Mouse (Mus musculus) CH12.LX (cell line): Measurements from ENCODE around the gene Thap8. TPM values are rescaled to one million over a fixed set of nuclear protein-coding genes. Genes with fewer than 3 reads are reported as not detected.
A peak's percentile ranks its signal among the peaks of the same experiment; 100 is the strongest.

Source experiments
- DNase-seq: peaks from one replicate; pipeline ENCODE4 v3.0.0-alpha.2; 2013; ENCODE audit errors: extremely low read depth
- H3K27ac ChIP-seq: 2 replicates; pipeline ENCODE4 v1.5.1; 2012; ENCODE audit warnings: low read depth, mild to moderate bottlenecking, control low read depth, moderate library complexity; ENCODE audit not compliant: insufficient read depth
- H3K27me3 ChIP-seq: replicated peaks from 2 replicates; pipeline ENCODE3; 2012; ENCODE audit warnings: inconsistent platforms
- H3K36me3 ChIP-seq, 2 experiments: replicated peaks in 1 of 2; 2 replicates each; pipeline versions ENCODE3 to v1.6.1; 2012; ENCODE audit warnings: inconsistent platforms in 1 of 2, low read length in 1 of 2, mild to moderate bottlenecking in 1 of 2, mixed read lengths in 1 of 2, moderate library complexity in 1 of 2; ENCODE audit not compliant: control insufficient read depth in 1 of 2, insufficient read depth in 1 of 2
- H3K4me1 ChIP-seq, 2 experiments: 2 replicates each; pipeline ENCODE4 v1.6.1; 2012; ENCODE audit warnings: inconsistent platforms in 1 of 2, moderate library complexity in 1 of 2; ENCODE audit not compliant: insufficient read depth in 2 of 2, control insufficient read depth in 1 of 2
- H3K4me2 ChIP-seq: 2 replicates; pipeline ENCODE4 v1.6.1; 2012; ENCODE audit warnings: low read depth, mild to moderate bottlenecking, control low read depth; ENCODE audit not compliant: poor library complexity, insufficient read depth, severe bottlenecking
- H3K4me3 ChIP-seq, 3 experiments: fragments of 150-350 bp in 1 of 3; sonication (generic) in 1 of 3; replicated peaks in 1 of 3; 2 replicates each; pipeline versions ENCODE3 to v1.5.1; 2011 to 2012; ENCODE audit warnings: low read depth in 2 of 3, low read length in 2 of 3, mild to moderate bottlenecking in 2 of 3, moderate library complexity in 2 of 3, control low read depth in 1 of 3, improper control_type of control experiment in 1 of 3, inconsistent platforms in 1 of 3, mixed read lengths in 1 of 3; ENCODE audit not compliant: poor library complexity in 1 of 3
- H3K79me2 ChIP-seq: replicated peaks from 2 replicates; pipeline ENCODE4 v1.6.1; 2012; ENCODE audit warnings: mild to moderate bottlenecking, moderate library complexity; ENCODE audit not compliant: control insufficient read depth, poor library complexity, insufficient read depth, severe bottlenecking; ENCODE audit errors: extremely low read depth
- H3K9ac ChIP-seq: 2 replicates; pipeline ENCODE4 v1.6.1; 2012; ENCODE audit warnings: low read depth, mild to moderate bottlenecking, control low read depth, moderate library complexity; ENCODE audit not compliant: insufficient read depth
- H3K9me3 ChIP-seq: replicated peaks from 2 replicates; pipeline ENCODE3; 2012; ENCODE audit warnings: low read length, inconsistent platforms, mixed read lengths
- BHLHE40 ChIP-seq: IDR thresholded peaks from 2 replicates; pipeline ENCODE4 v1.6.1; 2011; ENCODE audit warnings: mild to moderate bottlenecking, low read depth, low read length, improper control_type of control experiment
- CHD1 ChIP-seq: IDR thresholded peaks from 2 replicates; pipeline ENCODE4 v1.6.1; 2012; ENCODE audit warnings: low read depth, low read length, improper control_type of control experiment, inconsistent platforms
- CTCF ChIP-seq, 2 experiments: IDR thresholded peaks in 1 of 2; conservative IDR thresholded peaks in 1 of 2; 2 replicates each; pipeline ENCODE4 v1.5.1; 2011 to 2012; ENCODE audit warnings: low read depth in 2 of 2, low read length in 2 of 2, improper control_type of control experiment in 1 of 2, inconsistent platforms in 1 of 2, mild to moderate bottlenecking in 1 of 2, moderate library complexity in 1 of 2
- GABPA ChIP-seq: IDR thresholded peaks from 2 replicates; pipeline ENCODE4 v1.6.1; 2012; ENCODE audit warnings: low read depth, low read length, improper control_type of control experiment, inconsistent platforms; ENCODE audit not compliant: insufficient replicate concordance
- HCFC1 ChIP-seq: IDR thresholded peaks from 2 replicates; pipeline ENCODE4 v1.6.1; 2012; ENCODE audit warnings: low read depth, mild to moderate bottlenecking, inconsistent platforms, low read length, improper control_type of control experiment
- JUN ChIP-seq: IDR thresholded peaks from 2 replicates; pipeline ENCODE4 v1.6.1; 2011; ENCODE audit warnings: low read depth, mild to moderate bottlenecking, low read length, improper control_type of control experiment, moderate library complexity; ENCODE audit not compliant: insufficient read depth
- JUND ChIP-seq: conservative IDR thresholded peaks from 2 replicates; pipeline ENCODE4 v1.6.1; 2011; ENCODE audit warnings: low read depth, low read length, improper control_type of control experiment
- MAFK ChIP-seq: IDR thresholded peaks from 2 replicates; pipeline ENCODE4 v1.6.1; 2011; ENCODE audit warnings: low read length, improper control_type of control experiment; ENCODE audit not compliant: insufficient replicate concordance
- MAX ChIP-seq: IDR thresholded peaks from 2 replicates; pipeline ENCODE4 v1.6.1; 2011; ENCODE audit warnings: low read length, improper control_type of control experiment
- MAZ ChIP-seq: IDR thresholded peaks from 2 replicates; pipeline ENCODE4 v1.6.1; 2012; ENCODE audit warnings: low read depth, mild to moderate bottlenecking, inconsistent platforms, low read length, improper control_type of control experiment, moderate library complexity
- MEF2A ChIP-seq: IDR thresholded peaks from 2 replicates; pipeline ENCODE4 v1.6.1; 2014; ENCODE audit warnings: low read depth, mild to moderate bottlenecking, inconsistent platforms, low read length, improper control_type of control experiment, borderline replicate concordance
- MYC ChIP-seq: IDR thresholded peaks from 2 replicates; pipeline ENCODE4 v1.6.1; 2011; ENCODE audit warnings: low read depth, mild to moderate bottlenecking, improper control_type of control experiment, low read length
- NELFE ChIP-seq: IDR thresholded peaks from 2 replicates; pipeline ENCODE4 v1.6.1; 2011; ENCODE audit warnings: low read depth, low read length, improper control_type of control experiment
- PAX5 ChIP-seq: IDR thresholded peaks from 2 replicates; pipeline ENCODE4 v1.6.1; 2012; ENCODE audit warnings: low read length, inconsistent platforms, mixed read lengths
- POLR2AphosphoS2 ChIP-seq: IDR thresholded peaks from 2 replicates; pipeline ENCODE4 v1.6.1; 2011; ENCODE audit warnings: low read depth, low read length, improper control_type of control experiment
- RAD21 ChIP-seq: IDR thresholded peaks from 2 replicates; pipeline ENCODE4 v1.6.1; 2011; ENCODE audit warnings: low read depth, mild to moderate bottlenecking, low read length, improper control_type of control experiment, moderate library complexity
- SIN3A ChIP-seq: IDR thresholded peaks from 2 replicates; pipeline ENCODE4 v1.6.1; 2012; ENCODE audit warnings: low read length, improper control_type of control experiment, inconsistent platforms
- SMC3 ChIP-seq: IDR thresholded peaks from 2 replicates; pipeline ENCODE4 v1.6.1; 2011; ENCODE audit warnings: low read depth, low read length, improper control_type of control experiment
- TBP ChIP-seq: conservative IDR thresholded peaks from 2 replicates; pipeline ENCODE4 v1.6.1; 2011; ENCODE audit warnings: low read depth, low read length, improper control_type of control experiment
- TCF12 ChIP-seq: IDR thresholded peaks from 2 replicates; pipeline ENCODE4 v1.6.1; 2014; ENCODE audit warnings: low read depth, mild to moderate bottlenecking, inconsistent platforms, low read length, improper control_type of control experiment
- UBTF ChIP-seq: IDR thresholded peaks from 2 replicates; pipeline ENCODE4 v1.6.1; 2012; ENCODE audit warnings: low read depth, mild to moderate bottlenecking, inconsistent platforms, low read length, improper control_type of control experiment, moderate library complexity
- USF2 ChIP-seq: conservative IDR thresholded peaks from 2 replicates; pipeline ENCODE4 v1.6.1; 2011; ENCODE audit warnings: low read depth, low read length, improper control_type of control experiment
- ZC3H11A ChIP-seq: IDR thresholded peaks from 2 replicates; pipeline ENCODE4 v1.6.1; 2012; ENCODE audit warnings: low read depth, mild to moderate bottlenecking, inconsistent platforms, low read length, improper control_type of control experiment
- ZMIZ1 ChIP-seq: IDR thresholded peaks from 2 replicates; pipeline ENCODE4 v1.6.1; 2012; ENCODE audit warnings: low read depth, mild to moderate bottlenecking, inconsistent platforms, low read length, improper control_type of control experiment
- dilution Hi-C: fragments of 300-500 bp; cut with MboI; formaldehyde crosslinking; loops from 2 replicates; pipeline ENCODE4 v1.14.3; 2020; ENCODE audit warnings: low sequenced_read_pairs; ENCODE audit not compliant: extremely low pct_unique_long_range_greater_than_20kb, extremely low pct_ligation_motif_present
- in situ Hi-C: fragments of 300-500 bp; cut with MboI; formaldehyde crosslinking; loops from 3 replicates; pipeline ENCODE4 v1.14.3; 2019; ENCODE audit warnings: low sequenced_read_pairs, low pct_ligation_motif_present, low pct_unique_long_range_greater_than_20kb, mixed read lengths
- polyA plus RNA-seq: library from polyadenylated mRNA; unstranded; fragments of >175 nt; gene quantifications from 2 replicates; pipeline ENCODE4 v1.2.1, GENCODE M21; 2012; ENCODE audit warnings: low read depth; ENCODE audit not compliant: insufficient read length
- total RNA-seq, 2 experiments: library from RNA; depleted of rRNA; stranded (reverse); fragments of 300-350 nt in 1 of 2; fragments of >200 nt in 1 of 2; gene quantifications; 2 replicates each; pipeline ENCODE4 v1.2.3; 2012 to 2014

The Thap8 gene
- total and polyA plus RNA-seq, 3 experiments, result 0.23 to 0.38 TPM; not detected in 1

- Histone ChIP-seq H3K9me3 (no peaks in the 10 kb centered on the region), H3K36me3 (peaks cover 0 to 24% of the 10 kb centered on the region in 2 experiments), H3K27me3 (no peaks in the 10 kb centered on the region), H3K9ac (peak overlapping the region; percentile 67; the same call in 1 of the 2 replicates), H3K27ac (no peak overlapping the region), H3K4me2 (peak overlapping the region; percentile 83), H3K79me2 (peaks cover 5% of the 10 kb centered on the region; the same call in 1 of the 2 replicates), H3K4me1 (peaks cover 5 to 38% of the 10 kb centered on the region in 2 experiments)
- in situ Hi-C loops (no loop called here), dilution Hi-C loops (no loop called here)
- no peak for DNase-seq
- TF ChIP-seq MEF2A (no peak), POLR2AphosphoS2 (no peak), MYC (no peak), SMC3 (no peak), NELFE (no peak), HCFC1 (no peak), JUND (no peak), CHD1 (no peak), TCF12 (no peak), ZC3H11A (no peak)
- TF ChIP-seq, all 38 proteins: peak for 0
- H3K4me3 ChIP-seq, result peak overlapping the region in 2 of 3 experiments; percentile 61 to 76
Observed at GRCm38 (mm10) chr7:30278911-30279310, 983 bp upstream of the Thap8 start.

DNA sequence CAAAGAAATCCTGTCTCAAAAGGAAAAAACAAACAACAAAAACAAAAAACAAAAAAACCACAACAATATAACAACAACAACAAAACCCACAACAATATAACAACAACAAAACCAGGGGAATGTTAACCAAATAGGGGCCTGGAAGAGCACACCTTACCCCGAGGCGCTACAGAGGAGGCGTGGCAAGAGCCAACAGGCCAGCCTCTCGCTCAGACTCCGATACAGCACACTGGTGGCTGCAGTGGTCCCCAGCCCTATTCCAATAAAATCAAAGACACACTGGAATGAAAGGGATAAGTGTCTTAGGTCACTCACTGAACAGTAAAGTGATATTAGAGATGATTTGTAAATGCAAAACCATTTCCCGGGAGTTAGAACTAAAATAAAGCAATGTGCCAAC, 358 bp upstream of the Thap8 start:
- Histone ChIP-seq H3K9me3 (no peaks in the 10 kb centered on the region), H3K36me3 (peaks cover 0 to 20% of the 10 kb centered on the region in 2 experiments), H3K79me2 (peaks cover 5% of the 10 kb centered on the region; the same call in 1 of the 2 replicates), H3K27ac (no peak overlapping the region), H3K9ac (peak overlapping the region; percentile 67; the same call in 1 of the 2 replicates), H3K27me3 (no peaks in the 10 kb centered on the region), H3K4me2 (peak overlapping the region; percentile 83), H3K4me3 (peak overlapping the region; percentile 61 to 98 (median 76)), H3K4me1 (peaks cover 5 to 35% of the 10 kb centered on the region in 2 experiments)
- in situ Hi-C loops, result no loop called here
- no peak for TF ChIP-seq JUND
- peak; percentile 23; the same call in 1 of the 2 replicates for TF ChIP-seq MAX
- dilution Hi-C loops, result no loop called here
- no peak for DNase-seq

DNA sequence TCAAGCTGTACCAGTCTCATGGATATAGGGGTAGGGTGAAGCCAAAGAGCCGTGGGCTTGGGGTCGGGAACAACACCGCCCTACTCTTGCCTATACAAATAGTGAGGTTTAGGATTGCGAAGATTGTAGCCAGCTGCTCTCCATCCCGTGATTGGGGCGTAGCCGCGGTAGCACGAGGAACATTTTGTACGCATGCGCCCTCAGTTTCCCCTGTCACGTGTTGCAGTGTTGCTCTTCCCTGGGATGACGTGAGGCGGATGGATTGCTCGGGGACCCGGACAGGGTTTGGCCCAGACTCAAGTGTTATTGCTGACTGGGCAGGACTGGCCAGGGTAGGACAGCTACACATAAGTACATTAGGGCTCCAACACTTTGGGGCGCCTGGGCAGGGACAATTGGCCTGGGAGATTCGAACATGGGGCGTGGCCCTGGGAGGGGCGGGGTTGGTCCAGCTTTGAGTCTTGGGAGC, 810 bp downstream of the Thap8 start:
- Histone ChIP-seq H3K27me3 (peaks cover 2% of the 10 kb centered on the region), H3K4me1 (peaks cover 5 to 26% of the 10 kb centered on the region in 2 experiments), H3K36me3 (peaks cover 0 to 10% of the 10 kb centered on the region in 2 experiments), H3K79me2 (peaks cover 5% of the 10 kb centered on the region; the same call in 1 of the 2 replicates), H3K4me2 (peak overlapping the region; percentile 60), H3K9me3 (no peaks in the 10 kb centered on the region), H3K9ac (peak overlapping the region; percentile 80), H3K4me3 (peak overlapping the region; percentile 54 to 76 (median 72)), H3K27ac (peak overlapping the region; percentile 97)
- in situ Hi-C loops, result no loop called here
- peak; percentile 89 for DNase-seq
- dilution Hi-C loops, result no loop called here
- TF ChIP-seq RAD21 (no peak), TBP (no peak; the same call in 1 of the 2 replicates), MAZ (0 out of 2 replicates have a peak, but pooled peaks have one; percentile 46), ZMIZ1 (no peak; the same call in none of the 2 replicates), UBTF (no peak), USF2 (peak; percentile 94), POLR2AphosphoS2 (no peak), GABPA (no peak), PAX5 (no peak), NELFE (peak; percentile 15; the same call in 1 of the 2 replicates), MAFK (peak; percentile 75), CTCF (conservative IDR thresholded peaks at IDR 0.05 in 1 of 2, IDR thresholded peaks at IDR 0.05 in 1 of 2; ENCODE audit: low read depth in 2 of 2, low read length in 2 of 2) (no peak), TCF12 (0 out of 2 replicates have a peak, but pooled peaks have one; percentile 45), MAX (peak; percentile 98), SIN3A (peak; percentile 82; the same call in 1 of the 2 replicates), BHLHE40 (peak; percentile 86), JUN (no peak)
